In genomic region chr15:10722629-10723339, GRCm38 (mm10) we compare ENCODE assay signal across 15 mouse cellular contexts. TPM values are rescaled to one million over a fixed set of nuclear protein-coding genes. Genes with fewer than 3 reads are reported as not detected.
DNase-seq lines count a peak whose midpoint lies in the region; ATAC-seq and TF ChIP-seq lines count a peak whose summit lies in the region.
"Had no signal": no experiment of that assay in that cellular context is flagged by ENCODE, and none has a peak within 500 bp of the region (broad histone marks: within the 10 kb centered on the region; RNA-seq: fewer than 3 reads in every experiment).

No protein-coding gene starts in this region.

- H3K27me3 ChIP-seq in heart, embryonic 12.5 days (replicated peaks): peaks cover 23% of the 10 kb centered on the region
- H3K27me3 ChIP-seq in lung, postnatal 0 days (replicated peaks; ENCODE audit: insufficient read depth, low read length): no peaks in the 10 kb centered on the region
- H3K27me3 ChIP-seq in embryonic facial prominence, embryonic 10.5 days (replicated peaks; ENCODE audit: low read depth, poor library complexity, severe bottlenecking): no peaks in the 10 kb centered on the region
- H3K27me3 ChIP-seq: hindbrain, embryonic 15.5 days had no signal

- H3K36me3 ChIP-seq in heart, embryonic 12.5 days: no peaks in the 10 kb centered on the region
- no peaks in the 10 kb centered on the region for H3K36me3 ChIP-seq in lung, postnatal 0 days (ENCODE audit: insufficient read depth, low read length)
- no peaks in the 10 kb centered on the region for H3K36me3 ChIP-seq in embryonic facial prominence, embryonic 10.5 days (replicated peaks)
- H3K36me3 ChIP-seq: forebrain, embryonic 10.5 days; hindbrain, embryonic 15.5 days had no signal

- no peak overlapping the region for H3K27ac ChIP-seq in heart, embryonic 12.5 days (ENCODE audit: poor library complexity, severe bottlenecking)
- peak overlapping the region; percentile 91 for H3K27ac ChIP-seq in lung, postnatal 0 days (ENCODE audit: low read length)
- H3K27ac ChIP-seq in embryonic facial prominence, embryonic 10.5 days (replicated peaks): peak overlapping the region; percentile 8; the same call in 1 of the 2 replicates
- H3K27ac ChIP-seq: forebrain, embryonic 10.5 days; hindbrain, embryonic 15.5 days had no signal

- peaks cover 7% of the 10 kb centered on the region for H3K9me3 ChIP-seq in heart, embryonic 12.5 days (replicated peaks)
- no peaks in the 10 kb centered on the region for H3K9me3 ChIP-seq in lung, postnatal 0 days (ENCODE audit: low read length)
- H3K9me3 ChIP-seq in embryonic facial prominence, embryonic 10.5 days: no peaks in the 10 kb centered on the region
- H3K9me3 ChIP-seq: forebrain, embryonic 10.5 days; hindbrain, embryonic 15.5 days had no signal

- WGBS in heart, embryonic 12.5 days: 23% methylated on average over 12 of the region's 12 CpGs
- 30% methylated on average over 12 of the region's 12 CpGs for WGBS in lung, postnatal 0 days
- WGBS in embryonic facial prominence, embryonic 10.5 days: 42% methylated on average over 12 of the region's 12 CpGs

- no peak for ATAC-seq in heart, embryonic 12.5 days (ENCODE audit: insufficient number of reproducible peaks, low FRiP score)
- ATAC-seq in lung, postnatal 0 days: no peak

- intact Hi-C loops in heart, postnatal 14 days (cut with DNase I): no loop called here

- H3K9ac ChIP-seq in heart, embryonic 12.5 days: no peak overlapping the region
- no peak overlapping the region for H3K9ac ChIP-seq in lung, postnatal 0 days (replicated peaks; ENCODE audit: low read depth)
- H3K9ac ChIP-seq: hindbrain, embryonic 15.5 days had no signal

- H3K4me2 ChIP-seq in heart, embryonic 12.5 days: peak overlapping the region; percentile 11; the same call in 1 of the 2 replicates
- no peak overlapping the region for H3K4me2 ChIP-seq in lung, postnatal 0 days (replicated peaks; ENCODE audit: low read depth, low read length)
- H3K4me2 ChIP-seq: hindbrain, embryonic 15.5 days; liver, embryonic 11.5 days had no signal

- TF ChIP-seq EP300 in lung, postnatal 0 days (IDR thresholded peaks at IDR 0.05): no peak

- peaks cover 17% of the 10 kb centered on the region for H3K4me1 ChIP-seq in heart, embryonic 12.5 days (replicated peaks)
- H3K4me1 ChIP-seq in lung, postnatal 0 days (ENCODE audit: insufficient read depth, low read depth, low read length): peaks cover 16% of the 10 kb centered on the region; the same call in 1 of the 2 replicates
- peaks cover 23% of the 10 kb centered on the region for H3K4me1 ChIP-seq in embryonic facial prominence, embryonic 10.5 days

- no peak for DNase-seq in heart, postnatal 14 days
- DNase-seq in lung, postnatal 0 days (ENCODE audit: low spot score): no peak
- no peak for DNase-seq in lung, postnatal 25 days (ENCODE audit: low spot score)
- DNase-seq in embryonic facial prominence, embryonic 10.5 days (ENCODE audit: low spot score): peak; percentile 48
- DNase-seq in neural tube, embryonic 10.5 days (ENCODE audit: extremely low spot score, low spot score): peak; percentile 30
- no peak for DNase-seq in testis, postnatal 14 days (ENCODE audit: low spot score)
- DNase-seq in ovary, adult 18-20 months (ENCODE audit: low spot score): no peak
- DNase-seq: adrenal gland, adult 8-10 months; kidney, postnatal 14 days; layer of hippocampus, postnatal 36 days; right cerebral cortex, postnatal 14 days had no signal

- H3K4me3 ChIP-seq in heart, embryonic 12.5 days: no peak overlapping the region
- no peak overlapping the region for H3K4me3 ChIP-seq in lung, postnatal 0 days (ENCODE audit: low read depth, low read length)
- no peak overlapping the region for H3K4me3 ChIP-seq in embryonic facial prominence, embryonic 10.5 days
- H3K4me3 ChIP-seq: forebrain, embryonic 10.5 days; hindbrain, embryonic 15.5 days had no signal

- TF ChIP-seq CTCF in lung, postnatal 0 days (IDR thresholded peaks at IDR 0.05): no peak

RNA-seq across cellular contexts. Expression of gene Rai14, which starts 8.4 kb away (rescaled TPM):
- 25.6 and 27.5 TPM in 2 replicates for polyA plus RNA-seq in heart, embryonic 12.5 days (2016; fragmentation: Nextera tagmentation; extraction: Ambion mirVana)
- 1 to 10 TPM; 5.3 to 6.3 TPM for total RNA-seq in heart, postnatal 14 days (2021)
- 56.0 and 63.0 TPM in 2 replicates for polyA plus RNA-seq in lung, postnatal 0 days (2015; fragmentation: Nextera tagmentation; extraction: Ambion mirVana)
- polyA plus RNA-seq in embryonic facial prominence, embryonic 10.5 days (2016; fragmentation: Nextera tagmentation; extraction: Ambion mirVana): 73.2 and 75.8 TPM in 2 replicates

Comparison
In these comparisons a context has a peak if more than half of its experiments do, and no peak if none do; other contexts are left out.
1. DNase-seq: peak in embryonic facial prominence, embryonic 10.5 days (single experiment) and neural tube, embryonic 10.5 days (single experiment); none in heart, postnatal 14 days (0 of 2), lung, postnatal 0 days (single experiment), lung, postnatal 25 days (single experiment), testis, postnatal 14 days (single experiment) and ovary, adult 18-20 months (single experiment).